Mouse (Mus musculus) lung, adult 2 months (tissue): ENCODE measurements around the gene Tank.

Source experiments
- CTCF ChIP-seq: fragments of 200-500 bp; IDR thresholded peaks from 2 replicates; pipeline ENCODE4 v1.5.1; 2011; ENCODE audit warnings: mild to moderate bottlenecking, low read length, control low read depth; ENCODE audit not compliant: insufficient read depth
- POLR2A ChIP-seq: fragments of 200-500 bp; IDR thresholded peaks from 2 replicates; pipeline ENCODE4 v1.6.1; 2011; ENCODE audit warnings: low read depth, mild to moderate bottlenecking, control low read depth, low read length, borderline replicate concordance; ENCODE audit errors: extremely low read depth

- TF ChIP-seq CTCF: no peak
- TF ChIP-seq POLR2A: no peak
Measured at GRCm38 (mm10) chr2:61582578-61583315, 4.4 kb downstream of the Tank start.
